Mouse (Mus musculus) myocyte (in vitro differentiated cells): ENCODE data around the gene Klhdc7a.

Experiments
- E2F4 ChIP-seq: IDR thresholded peaks from one replicate; pipeline ENCODE4 v1.6.1; 2011; ENCODE audit warnings: mild to moderate bottlenecking, control low read depth, moderate library complexity; ENCODE audit not compliant: insufficient read depth
- MAX ChIP-seq: IDR thresholded peaks from one replicate; pipeline ENCODE4 v1.6.1; 2011; ENCODE audit warnings: low read depth, mild to moderate bottlenecking, control low read depth
- POLR2A ChIP-seq: IDR thresholded peaks from one replicate; pipeline ENCODE4 v1.6.1; 2011; ENCODE audit warnings: low read depth, mild to moderate bottlenecking, control low read depth, moderate library complexity; ENCODE audit not compliant: insufficient read length
- TCF12 ChIP-seq: IDR thresholded peaks from one replicate; pipeline ENCODE4 v1.6.1; 2011; ENCODE audit warnings: mild to moderate bottlenecking, control low read depth; ENCODE audit not compliant: poor library complexity, insufficient read depth, severe bottlenecking
- USF1 ChIP-seq: IDR thresholded peaks from one replicate; pipeline ENCODE4 v1.6.1; 2011; ENCODE audit warnings: low read depth, mild to moderate bottlenecking, control low read depth, moderate library complexity

DNA sequence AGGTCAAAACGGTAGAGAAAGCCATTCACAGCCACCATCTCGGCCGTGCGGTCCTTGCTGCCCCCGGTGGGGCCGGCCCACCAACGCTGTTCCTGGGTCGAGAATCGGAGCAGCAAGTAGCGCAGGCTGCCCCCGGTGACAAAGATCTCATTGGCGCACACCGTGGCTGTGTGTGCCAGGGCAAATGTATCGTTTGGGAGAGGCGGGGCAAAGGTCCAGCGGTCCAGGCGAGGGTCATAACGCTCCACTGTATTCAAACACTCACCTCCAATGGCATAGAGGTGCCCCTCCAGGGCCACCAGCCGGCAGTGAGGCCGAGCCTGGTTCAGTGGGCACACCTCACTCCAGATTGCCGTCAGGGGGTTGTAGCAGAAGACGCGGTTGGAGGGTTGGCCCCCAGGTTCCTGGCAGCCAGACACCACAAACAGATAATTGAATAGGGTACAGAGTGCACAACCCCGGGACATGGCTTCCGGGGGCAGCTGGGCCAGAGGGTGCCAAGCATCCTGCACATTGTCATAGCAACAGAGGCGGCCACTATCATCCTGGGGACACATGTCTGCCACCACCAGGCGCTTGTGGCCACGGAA, 2.1 kb downstream of the Klhdc7a start:
- TF ChIP-seq MAX (no peak), POLR2A (no peak), TCF12 (no peak), E2F4 (no peak), USF1 (no peak)
